Mouse (Mus musculus) lung, adult 2 months (tissue): ENCODE measurements around the gene Gm609.

Experiments
- CTCF ChIP-seq: fragments of 200-500 bp; IDR thresholded peaks from 2 replicates; pipeline ENCODE4 v1.5.1; 2011; ENCODE audit warnings: mild to moderate bottlenecking, low read length, control low read depth; ENCODE audit not compliant: insufficient read depth
- POLR2A ChIP-seq: fragments of 200-500 bp; IDR thresholded peaks from 2 replicates; pipeline ENCODE4 v1.6.1; 2011; ENCODE audit warnings: low read depth, mild to moderate bottlenecking, control low read depth, low read length, borderline replicate concordance; ENCODE audit errors: extremely low read depth

DNA sequence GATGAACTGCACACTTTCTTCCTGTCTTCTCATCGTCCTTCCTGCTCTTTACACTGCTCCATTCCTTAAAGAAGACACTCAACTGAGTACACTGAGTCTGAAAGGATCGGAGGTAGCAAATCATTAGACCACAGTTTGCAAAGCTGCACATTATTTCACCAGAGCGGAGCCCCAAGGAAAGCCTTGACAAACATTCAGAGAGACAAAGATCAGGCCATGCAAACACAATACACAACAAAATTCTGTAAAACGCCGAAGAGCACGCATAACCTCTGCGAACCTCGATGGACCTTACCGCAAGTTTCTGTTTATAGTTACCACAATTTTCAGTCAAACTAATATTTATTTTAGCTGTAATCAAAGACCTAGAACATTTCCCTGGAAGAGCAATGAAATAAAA, 127.4 kb downstream of the Gm609 start:
- TF ChIP-seq POLR2A (no peak), CTCF (no peak)
